Mouse (Mus musculus) stomach, postnatal 0 days (tissue): Measurements from ENCODE around the gene Btd.

Experiments
- CTCF ChIP-seq: IDR thresholded peaks from 2 replicates; pipeline ENCODE4 v1.5.1; 2016; ENCODE audit warnings: antibody characterized with exemption, low read depth, mild to moderate bottlenecking, moderate library complexity
- EP300 ChIP-seq: optimal IDR thresholded peaks from 2 replicates; pipeline ENCODE3; 2016; ENCODE audit warnings: antibody characterized with exemption

DNA sequence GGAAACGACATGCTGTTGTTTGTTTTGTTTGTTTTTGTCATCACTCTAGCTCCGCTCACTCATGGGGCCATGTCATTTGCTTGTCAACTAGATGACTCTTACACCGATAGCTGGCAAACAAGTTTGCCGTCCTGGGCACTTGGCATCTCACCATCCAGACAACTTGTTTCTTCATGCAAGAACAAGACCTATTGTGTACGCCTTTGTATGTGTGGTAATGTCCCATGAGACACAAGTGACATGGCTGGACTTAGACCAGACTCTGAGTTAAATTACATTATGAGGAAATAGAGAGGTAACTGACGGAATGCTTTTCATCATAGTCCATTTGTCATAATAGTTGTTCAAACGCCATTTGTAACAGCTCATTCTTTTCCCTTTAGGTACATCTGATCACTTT, 5.1 kb downstream of the Btd start:
- TF ChIP-seq CTCF (no peak), EP300 (no peak)
